Mouse (Mus musculus) kidney, adult 18-20 months (tissue): ENCODE measurements around the gene Marc1.
A peak's percentile ranks its signal among the peaks of the same experiment; 100 is the strongest.

Experiments used
- DNase-seq: peaks from one replicate; pipeline ENCODE4 v3.0.0; 2021

Marc1 gene

GRCm38 (mm10) chr1:184761988-184762387, 49.1 kb downstream of the Marc1 start:
- DNase-seq, result no peak

DNA sequence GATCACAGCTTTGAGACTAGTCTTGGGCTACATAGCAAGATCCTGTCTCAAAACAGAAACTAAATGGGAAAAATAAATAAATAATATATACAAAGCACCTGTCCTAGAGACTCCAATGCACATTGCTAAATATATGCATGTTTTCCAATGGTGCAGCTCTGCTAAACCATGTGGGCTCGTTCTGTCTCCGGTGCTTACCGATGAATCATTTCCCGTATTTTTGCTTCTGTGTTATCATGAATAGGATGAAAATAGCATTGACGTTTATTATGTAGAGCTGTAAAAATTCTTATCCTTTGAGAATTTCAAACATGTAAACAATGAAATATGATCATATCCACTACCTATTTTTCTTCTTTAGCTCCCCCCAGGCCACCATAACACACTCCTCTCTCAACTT, 58.4 kb downstream of the Marc1 start:
- DNase-seq, result no peak

DNA sequence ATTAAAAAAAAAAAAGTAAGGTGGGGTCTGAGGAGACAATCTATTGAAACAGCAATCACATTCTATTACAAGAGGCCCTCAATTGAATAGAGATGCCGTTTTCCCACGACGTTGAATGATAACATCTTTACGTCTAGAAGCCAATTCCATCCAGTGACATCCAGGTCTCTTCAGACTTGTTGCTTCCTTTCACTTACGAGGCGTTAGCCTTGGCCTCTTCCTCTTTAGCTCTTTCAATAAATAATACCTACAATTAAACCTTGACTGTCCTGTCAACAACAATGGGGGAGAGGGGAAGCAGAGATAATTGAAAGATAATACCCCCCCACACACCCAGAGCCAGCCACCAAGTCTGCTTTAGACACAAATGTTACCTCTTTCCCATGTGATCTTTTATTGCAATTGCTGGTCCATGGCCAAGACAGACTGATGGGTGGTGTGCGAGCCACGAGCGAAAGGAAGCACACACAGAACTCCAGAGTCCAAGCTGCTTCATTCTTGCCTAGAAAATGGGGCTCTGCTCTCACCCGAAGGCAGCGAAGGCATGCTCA, 60.9 kb downstream of the Marc1 start:
- DNase-seq, result no peak

DNA sequence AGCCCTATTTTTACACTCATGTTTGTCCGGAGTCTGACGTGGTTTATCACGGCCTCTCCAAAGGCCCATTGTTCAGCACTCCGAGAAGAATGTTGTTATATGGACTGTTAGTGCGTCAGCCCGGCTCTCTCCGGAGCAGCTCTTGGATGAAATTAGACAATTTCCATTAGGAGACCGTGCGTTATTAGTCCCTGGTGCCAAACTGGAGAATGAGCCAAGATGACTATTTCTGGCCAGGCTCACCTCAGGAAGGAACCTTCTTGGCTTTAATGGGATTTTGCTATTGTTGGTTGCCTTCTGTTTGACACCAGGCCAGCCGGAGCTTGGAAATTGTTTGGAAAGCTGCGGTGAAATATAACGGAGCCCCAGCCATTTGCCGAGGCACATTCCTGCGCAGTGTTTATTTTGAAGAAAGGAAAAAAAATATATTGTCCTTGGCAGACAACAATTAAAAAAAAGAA, 62.4 kb downstream of the Marc1 start:
- peak; percentile 46 for DNase-seq

- no peak for DNase-seq
These were observed 73.1 kb downstream of the Marc1 start for GRCm38 (mm10) chr1:184737876-184738479.

DNA sequence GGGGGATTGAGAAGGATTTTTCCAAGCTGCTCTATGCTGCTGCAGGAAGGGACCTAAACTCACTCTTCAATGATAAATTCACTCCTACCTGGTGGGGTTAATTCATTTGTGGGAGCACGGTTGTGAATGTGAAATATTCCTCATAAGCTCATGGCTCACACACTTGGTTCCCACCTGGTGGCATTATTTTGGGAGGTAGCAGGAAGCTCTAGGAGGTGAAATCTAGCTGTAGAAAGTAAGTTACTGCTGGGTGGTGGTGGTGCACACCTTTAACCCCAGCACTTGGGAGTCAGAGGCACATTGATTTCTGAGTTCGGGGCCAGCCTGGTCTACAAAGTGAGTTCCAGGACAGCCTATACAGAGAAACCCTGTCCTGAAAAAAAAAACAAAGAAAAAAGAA, 73.9 kb downstream of the Marc1 start:
- no peak for DNase-seq
